In the genomic region with DNA sequence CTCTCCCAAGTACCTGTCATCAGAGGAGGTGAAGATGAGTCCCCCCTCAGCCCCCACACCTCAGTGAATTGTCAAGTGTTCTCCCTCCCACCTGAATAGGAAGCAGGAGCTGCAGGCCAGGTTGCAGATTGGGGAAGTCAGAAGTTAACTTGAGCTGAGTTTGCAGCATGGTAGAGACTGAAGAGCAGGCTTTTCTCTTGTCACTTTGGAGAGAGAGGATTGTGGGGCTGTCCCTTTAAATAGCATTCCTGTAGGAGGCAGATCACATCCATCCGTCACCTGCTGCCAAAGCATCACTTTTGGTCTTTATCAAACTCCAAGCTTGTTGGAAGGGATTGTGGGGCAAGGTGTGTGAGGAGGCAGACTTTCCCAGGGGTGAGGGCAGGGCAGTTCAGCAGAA, we compare ENCODE assay signal across 27 mouse cellular contexts. TPM values are rescaled to one million over a fixed set of nuclear protein-coding genes. Genes with fewer than 3 reads are reported as not detected.
DNase-seq lines count a peak whose midpoint lies in the region; ATAC-seq and TF ChIP-seq lines count a peak whose summit lies in the region.
"Had no signal": no experiment of that assay in that cellular context is flagged by ENCODE, and none has a peak within 500 bp of the region (broad histone marks: within the 10 kb centered on the region; RNA-seq: fewer than 3 reads in every experiment).

No protein-coding gene starts in this region.

- no peaks in the 10 kb centered on the region for H3K27me3 ChIP-seq in MEL (ENCODE audit: control insufficient read depth in 1 of 2, insufficient read depth in 2 of 2, low read length in 2 of 2)
- H3K27me3 ChIP-seq: forebrain, embryonic 13.5 days; forebrain, embryonic 15.5 days had no signal

- no peak for TF ChIP-seq EP300 in MEL (IDR thresholded peaks at IDR 0.05; ENCODE audit: low read depth in 1 of 2, low read length in 2 of 2)

- TF ChIP-seq POLR2A in MEL (IDR thresholded peaks at IDR 0.05; ENCODE audit: control insufficient read depth in 1 of 2, insufficient read depth in 1 of 2, low read depth in 1 of 2, low read length in 2 of 2, poor library complexity in 1 of 2), result no peak

- no peak overlapping the region for H3K4me3 ChIP-seq in MEL (ENCODE audit: control insufficient read depth in 1 of 2, insufficient read depth in 1 of 2, low read depth in 2 of 2, low read length in 2 of 2)
- H3K4me3 ChIP-seq: embryonic facial prominence, embryonic 10.5 days; embryonic facial prominence, embryonic 12.5 days; forebrain, embryonic 13.5 days; forebrain, embryonic 15.5 days had no signal

- H3K27ac ChIP-seq in MEL (ENCODE audit: control insufficient read depth, low read depth, low read length), result no peak overlapping the region
- H3K27ac ChIP-seq: embryonic facial prominence, embryonic 10.5 days; embryonic facial prominence, embryonic 12.5 days; forebrain, embryonic 13.5 days; forebrain, embryonic 15.5 days had no signal

- no peak for TF ChIP-seq CTCF in MEL (IDR thresholded peaks at IDR 0.05 in 2 of 3, conservative IDR thresholded peaks at IDR 0.05 in 1 of 3; ENCODE audit: control insufficient read depth in 1 of 3, insufficient read depth in 1 of 3, low read depth in 2 of 3, low read length in 3 of 3, poor library complexity in 1 of 3, severe bottlenecking in 1 of 3)

- no peaks in the 10 kb centered on the region for H3K4me1 ChIP-seq in MEL (ENCODE audit: control insufficient read depth in 1 of 2, insufficient read depth in 2 of 2, low read length in 2 of 2)

- no peaks in the 10 kb centered on the region; a peak in 1 of 4 replicates for H3K36me3 ChIP-seq in MEL (ENCODE audit: control insufficient read depth in 1 of 2, insufficient read depth in 2 of 2, low read length in 2 of 2)
- H3K36me3 ChIP-seq: embryonic facial prominence, embryonic 10.5 days; embryonic facial prominence, embryonic 12.5 days; forebrain, embryonic 15.5 days had no signal

- ATAC-seq in cerebellum, adult (ENCODE audit: insufficient number of reproducible peaks, low FRiP score, low TSS enrichment), result no peak
- ATAC-seq: activated CD4-positive, CD25-positive, alpha-beta regulatory T cell, adult 4 months; forebrain, embryonic 13.5 days; forebrain, embryonic 15.5 days; forebrain, postnatal 0 days; Patski had no signal

- H3K79me2 ChIP-seq in MEL (ENCODE audit: control insufficient read depth, insufficient read depth, low read length, poor library complexity), result no peaks in the 10 kb centered on the region

- TF ChIP-seq RAD21 in MEL (IDR thresholded peaks at IDR 0.05; ENCODE audit: low read depth, low read length), result no peak

- no peaks in the 10 kb centered on the region for H3K9me3 ChIP-seq in MEL (replicated peaks; ENCODE audit: insufficient read depth, low read length)
- H3K9me3 ChIP-seq: embryonic facial prominence, embryonic 10.5 days; embryonic facial prominence, embryonic 12.5 days; forebrain, embryonic 13.5 days; forebrain, embryonic 15.5 days had no signal

- no peak overlapping the region for H3K9ac ChIP-seq in MEL (ENCODE audit: control insufficient read depth, low read depth, low read length, poor library complexity, severe bottlenecking)
- H3K9ac ChIP-seq: embryonic facial prominence, embryonic 12.5 days; forebrain, embryonic 13.5 days; forebrain, embryonic 15.5 days; forebrain, postnatal 0 days had no signal

- peak; percentile 8 to 75 for DNase-seq in left cerebral cortex, adult 9 months (ENCODE audit: low spot score in 2 of 2)
- DNase-seq in left cerebral cortex, adult 11 months (ENCODE audit: low spot score), result no peak
- DNase-seq in MEL (ENCODE audit: low read depth, low spot score), result peak; percentile 3
- DNase-seq in brain, adult 2 months (ENCODE audit: low read depth, low spot score), result peak; percentile 77
- no peak for DNase-seq in ovary, postnatal 14 days (ENCODE audit: low spot score)
- DNase-seq: adrenal gland, adult 8-10 months; adrenal gland, postnatal 14 days; adrenal gland, postnatal 36 days; cerebellum, adult 11-12 months; cerebellum, adult 2 months; cerebellum, adult 9-10 months; cerebellum, postnatal 10 days; cerebellum, postnatal 25 days; forebrain, postnatal 0 days had no signal

TF ChIP-seq in MEL, 35 proteins besides CTCF, POLR2A, EP300 and RAD21:
- TF ChIP-seq MXI1 (IDR thresholded peaks at IDR 0.05; ENCODE audit: low read depth, low read length), result no peak
- TF ChIP-seq MYC (IDR thresholded peaks at IDR 0.05; ENCODE audit: low read depth, low read length), result no peak
- no peak for TF ChIP-seq MAZ (IDR thresholded peaks at IDR 0.05; ENCODE audit: low read depth, low read length)
- TF ChIP-seq MYB (IDR thresholded peaks at IDR 0.05; ENCODE audit: low read depth, low read length), result no peak
- TF ChIP-seq POLR2AphosphoS5 (IDR thresholded peaks at IDR 0.05; ENCODE audit: borderline replicate concordance, low read depth, low read length), result no peak
- no peak for TF ChIP-seq USF2 (IDR thresholded peaks at IDR 0.05; ENCODE audit: borderline replicate concordance in 1 of 2, insufficient read depth in 1 of 2, low read depth in 1 of 2, low read length in 2 of 2)
- TF ChIP-seq HCFC1 (IDR thresholded peaks at IDR 0.05; ENCODE audit: low read depth, low read length), result no peak
- no peak for TF ChIP-seq BHLHE40 (IDR thresholded peaks at IDR 0.05; ENCODE audit: borderline replicate concordance, low read depth, low read length)
- TF ChIP-seq ETS1 (IDR thresholded peaks at IDR 0.05; ENCODE audit: low read depth, low read length), result no peak
- no peak for TF ChIP-seq CHD2 (IDR thresholded peaks at IDR 0.05; ENCODE audit: low read length)
- TF ChIP-seq POLR2AphosphoS2 (IDR thresholded peaks at IDR 0.05; ENCODE audit: low read length), result no peak

RNA-seq across cellular contexts. Expression of a gene that starts 2.1 kb away (rescaled TPM):
- total RNA-seq in MEL (2012; rRNA removed), result 1.8 and 2.4 TPM in 2 replicates
- 1 to 10 TPM in 1 of 2 experiments, not detected in 1; 4.5 TPM for polyA plus RNA-seq in MEL (2012; ENCODE audit: insufficient read depth in 1 of 2, insufficient read length in 2 of 2, low read depth in 1 of 2, low replicate concordance in 2 of 2, missing spikeins in 1 of 2)

RNA-seq across cellular contexts. Expression of a gene that starts 37.1 kb away (rescaled TPM):
- not detected in 2 replicates for total RNA-seq in MEL (2012; rRNA removed)
- not detected for polyA plus RNA-seq in MEL (2012; ENCODE audit: insufficient read depth in 1 of 2, insufficient read length in 2 of 2, low read depth in 1 of 2, low replicate concordance in 2 of 2, missing spikeins in 1 of 2)

RNA-seq across cellular contexts. Expression of a gene that starts 47.1 kb away (rescaled TPM):
- total RNA-seq in MEL (2012; rRNA removed), result 17.8 and 17.9 TPM in 2 replicates
- polyA plus RNA-seq in MEL (2012; ENCODE audit: insufficient read depth in 1 of 2, insufficient read length in 2 of 2, low read depth in 1 of 2, low replicate concordance in 2 of 2, missing spikeins in 1 of 2), result 10 to 100 TPM in 1 of 2 experiments, not detected in 1; 27.1 TPM

RNA-seq across cellular contexts. Expression of a gene that starts 52.5 kb away (rescaled TPM):
- not detected in 2 replicates for total RNA-seq in MEL (2012; rRNA removed)
- not detected for polyA plus RNA-seq in MEL (2012; ENCODE audit: insufficient read depth in 1 of 2, insufficient read length in 2 of 2, low read depth in 1 of 2, low replicate concordance in 2 of 2, missing spikeins in 1 of 2)
- total RNA-seq: adrenal gland, adult 18-20 months; adrenal gland, adult 8-10 months; adrenal gland, postnatal 14 days; adrenal gland, postnatal 36 days; ES-E14; forebrain, postnatal 0 days had no signal
- polyA plus RNA-seq: activated CD4-positive, CD25-positive, alpha-beta regulatory T cell, adult 4 months; brain, embryonic 14.5 days; C2C12; cortical plate, adult 2 months; embryonic facial prominence, embryonic 10.5 days; embryonic facial prominence, embryonic 12.5 days; embryonic facial prominence, embryonic 14.5 days; forebrain, embryonic 13.5 days; forebrain, embryonic 15.5 days; forebrain, postnatal 0 days had no signal

Comparison
In these comparisons a context has a peak if more than half of its experiments do, and no peak if none do; other contexts are left out.
1. DNase-seq: peak in left cerebral cortex, adult 9 months (2 of 2), MEL (single experiment) and brain, adult 2 months (single experiment); none in left cerebral cortex, adult 11 months (single experiment) and ovary, postnatal 14 days (single experiment).